Mouse (Mus musculus): ENCODE measurements around the gene Plagl1. TPM values are rescaled to one million over a fixed set of nuclear protein-coding genes. Genes with fewer than 3 reads are reported as not detected.

Plagl1 gene
- total RNA-seq, 2 experiments from 2014 or later, result 0.92 to 0.98 TPM

GRCm38 (mm10) chr10:13076807-13077532 is 16.7 kb downstream of the Plagl1 start:
- ATAC-seq (ENCODE audit: poor library complexity, severe bottlenecking), result no peak

- no peak for ATAC-seq (ENCODE audit: poor library complexity, severe bottlenecking)
Measured at GRCm38 (mm10) chr10:13082459-13082858, 22.2 kb downstream of the Plagl1 start.

GRCm38 (mm10) chr10:13090596-13091424 is 30.5 kb downstream of the Plagl1 start:
- ATAC-seq (ENCODE audit: poor library complexity, severe bottlenecking), result peak; percentile 49

GRCm38 (mm10) chr10:13092996-13093395 is 32.7 kb downstream of the Plagl1 start:
- ATAC-seq (ENCODE audit: poor library complexity, severe bottlenecking), result no peak

GRCm38 (mm10) chr10:13098895-13099294 is 38.6 kb downstream of the Plagl1 start:
- no peak for ATAC-seq (ENCODE audit: poor library complexity, severe bottlenecking)

GRCm38 (mm10) chr10:13100061-13100648 is 39.9 kb downstream of the Plagl1 start:
- ATAC-seq (ENCODE audit: poor library complexity, severe bottlenecking), result no peak

- no peak for ATAC-seq (ENCODE audit: poor library complexity, severe bottlenecking)
Measured at GRCm38 (mm10) chr10:13102360-13102759, 42.1 kb downstream of the Plagl1 start.

GRCm38 (mm10) chr10:13103838-13104237 is 43.5 kb downstream of the Plagl1 start:
- peak; percentile 97 for ATAC-seq (ENCODE audit: poor library complexity, severe bottlenecking)

- no peak for ATAC-seq (ENCODE audit: poor library complexity, severe bottlenecking)
Measured at GRCm38 (mm10) chr10:13106909-13107624, 46.8 kb downstream of the Plagl1 start.

GRCm38 (mm10) chr10:13108021-13108548 is 47.8 kb downstream of the Plagl1 start:
- no peak for ATAC-seq (ENCODE audit: poor library complexity, severe bottlenecking)

- no peak for ATAC-seq (ENCODE audit: poor library complexity, severe bottlenecking)
Measured at GRCm38 (mm10) chr10:13108847-13109246, 48.5 kb downstream of the Plagl1 start.

- ATAC-seq (ENCODE audit: poor library complexity, severe bottlenecking), result no peak
Measured at GRCm38 (mm10) chr10:13109781-13110180, 49.5 kb downstream of the Plagl1 start.

GRCm38 (mm10) chr10:13112849-13113248 is 52.5 kb downstream of the Plagl1 start:
- no peak for ATAC-seq (ENCODE audit: poor library complexity, severe bottlenecking)

- ATAC-seq (ENCODE audit: poor library complexity, severe bottlenecking), result no peak
Measured at GRCm38 (mm10) chr10:13113641-13114040, 53.3 kb downstream of the Plagl1 start.

GRCm38 (mm10) chr10:13115030-13115429 is 54.7 kb downstream of the Plagl1 start:
- ATAC-seq (ENCODE audit: poor library complexity, severe bottlenecking), result no peak

GRCm38 (mm10) chr10:13116706-13117665 is 56.7 kb downstream of the Plagl1 start:
- ATAC-seq (ENCODE audit: poor library complexity, severe bottlenecking), result no peak

- ATAC-seq (ENCODE audit: poor library complexity, severe bottlenecking), result no peak
Measured at GRCm38 (mm10) chr10:13118024-13118769, 57.9 kb downstream of the Plagl1 start.

GRCm38 (mm10) chr10:13118770-13119102 is 58.4 kb downstream of the Plagl1 start:
- ATAC-seq (ENCODE audit: poor library complexity, severe bottlenecking), result no peak

GRCm38 (mm10) chr10:13119300-13119699 is 59.0 kb downstream of the Plagl1 start:
- ATAC-seq (ENCODE audit: poor library complexity, severe bottlenecking), result no peak
